Mouse (Mus musculus): Measurements from ENCODE around the gene Cst3. TPM values are rescaled to one million over a fixed set of nuclear protein-coding genes. Genes with fewer than 3 reads are reported as not detected.

Cst3 gene
- total RNA-seq, 1 experiment = 304 TPM

- Histone ChIP-seq H3K9ac (ENCODE audit: insufficient read depth, low read depth, low read length, poor library complexity, severe bottlenecking) (peak overlapping the region; percentile 55), H3K4me1 (ENCODE audit: control insufficient read depth in 2 of 2, insufficient read depth in 2 of 2, low read length in 2 of 2, poor library complexity in 1 of 2) (peaks cover 6 to 17% of the 10 kb centered on the region in 2 experiments; a peak in 3 of 4 replicates), H3K27ac (ENCODE audit: insufficient read depth, low read depth, low read length, poor library complexity, severe bottlenecking) (no peak overlapping the region), H3K36me3 (ENCODE audit: control insufficient read depth, insufficient read depth, low read length, poor library complexity, severe bottlenecking) (peaks cover 10% of the 10 kb centered on the region), H3K4me3 (ENCODE audit: insufficient read depth in 1 of 2, low read depth in 1 of 2, low read length in 2 of 2, poor library complexity in 1 of 2, severe bottlenecking in 1 of 2) (peak overlapping the region; percentile 72 to 91), H3K9me3 (ENCODE audit: control insufficient read depth, insufficient read depth, low read depth, low read length) (no peaks in the 10 kb centered on the region)
- DNase-seq (ENCODE audit: low read depth, low spot score) = no peak
- in situ Hi-C loops (cut with MboI; ENCODE audit: low sequenced_read_pairs in 2 of 2, unreplicated experiment in 2 of 2) = no loop called here
- no peak for TF ChIP-seq ZNF384 (IDR thresholded peaks at IDR 0.05; ENCODE audit: low read depth, low read length)
- no peak for TF ChIP-seq HCFC1 (IDR thresholded peaks at IDR 0.05; ENCODE audit: borderline replicate concordance, insufficient read depth, low read length)
- TF ChIP-seq CHD2 (IDR thresholded peaks at IDR 0.05; ENCODE audit: low read depth, low read length) = no peak
- TF ChIP-seq MAFK (IDR thresholded peaks at IDR 0.05; ENCODE audit: insufficient read depth, low read depth, low read length) = no peak
- TF ChIP-seq ZC3H11A (IDR thresholded peaks at IDR 0.05; ENCODE audit: borderline replicate concordance, low read depth, low read length) = no peak
Measured at GRCm38 (mm10) chr2:148874224-148874616, 1.3 kb downstream of the Cst3 start.

- TF ChIP-seq ZNF384 (IDR thresholded peaks at IDR 0.05; ENCODE audit: low read depth, low read length) (no peak), CHD2 (IDR thresholded peaks at IDR 0.05; ENCODE audit: low read depth, low read length) (no peak), MAFK (IDR thresholded peaks at IDR 0.05; ENCODE audit: insufficient read depth, low read depth, low read length) (no peak), HCFC1 (IDR thresholded peaks at IDR 0.05; ENCODE audit: borderline replicate concordance, insufficient read depth, low read length) (no peak), ZC3H11A (IDR thresholded peaks at IDR 0.05; ENCODE audit: borderline replicate concordance, low read depth, low read length) (no peak)
- Histone ChIP-seq H3K9me3 (ENCODE audit: control insufficient read depth, insufficient read depth, low read depth, low read length) (no peaks in the 10 kb centered on the region), H3K36me3 (ENCODE audit: control insufficient read depth, insufficient read depth, low read length, poor library complexity, severe bottlenecking) (peaks cover 10% of the 10 kb centered on the region), H3K4me3 (ENCODE audit: insufficient read depth in 1 of 2, low read depth in 1 of 2, low read length in 2 of 2, poor library complexity in 1 of 2, severe bottlenecking in 1 of 2) (no peak overlapping the region), H3K27ac (ENCODE audit: insufficient read depth, low read depth, low read length, poor library complexity, severe bottlenecking) (no peak overlapping the region), H3K9ac (ENCODE audit: insufficient read depth, low read depth, low read length, poor library complexity, severe bottlenecking) (no peak overlapping the region; the same call in 1 of the 2 replicates), H3K4me1 (ENCODE audit: control insufficient read depth in 2 of 2, insufficient read depth in 2 of 2, low read length in 2 of 2, poor library complexity in 1 of 2) (peaks cover 6 to 14% of the 10 kb centered on the region in 2 experiments; a peak in 3 of 4 replicates)
- DNase-seq (ENCODE audit: low read depth, low spot score) = no peak
- in situ Hi-C loops (cut with MboI; ENCODE audit: low sequenced_read_pairs in 2 of 2, unreplicated experiment in 2 of 2) = no loop called here
Measured at GRCm38 (mm10) chr2:148872860-148873259, 2.6 kb downstream of the Cst3 start.

GRCm38 (mm10) chr2:148870526-148870925, 5.0 kb downstream of the Cst3 start:
- no peak for TF ChIP-seq ZNF384 (IDR thresholded peaks at IDR 0.05; ENCODE audit: low read depth, low read length)
- no peak for TF ChIP-seq CHD2 (IDR thresholded peaks at IDR 0.05; ENCODE audit: low read depth, low read length)
- TF ChIP-seq ZC3H11A (IDR thresholded peaks at IDR 0.05; ENCODE audit: borderline replicate concordance, low read depth, low read length) = no peak
- TF ChIP-seq MAFK (IDR thresholded peaks at IDR 0.05; ENCODE audit: insufficient read depth, low read depth, low read length) = no peak
- no peak for TF ChIP-seq HCFC1 (IDR thresholded peaks at IDR 0.05; ENCODE audit: borderline replicate concordance, insufficient read depth, low read length)
- no peak for DNase-seq (ENCODE audit: low read depth, low spot score)
- Histone ChIP-seq H3K4me3 (ENCODE audit: insufficient read depth in 1 of 2, low read depth in 1 of 2, low read length in 2 of 2, poor library complexity in 1 of 2, severe bottlenecking in 1 of 2) (no peak overlapping the region), H3K4me1 (ENCODE audit: control insufficient read depth in 2 of 2, insufficient read depth in 2 of 2, low read length in 2 of 2, poor library complexity in 1 of 2) (peaks cover 2 to 5% of the 10 kb centered on the region in 2 experiments; a peak in 3 of 4 replicates), H3K9me3 (ENCODE audit: control insufficient read depth, insufficient read depth, low read depth, low read length) (no peaks in the 10 kb centered on the region), H3K9ac (ENCODE audit: insufficient read depth, low read depth, low read length, poor library complexity, severe bottlenecking) (no peak overlapping the region), H3K36me3 (ENCODE audit: control insufficient read depth, insufficient read depth, low read length, poor library complexity, severe bottlenecking) (peaks cover 10% of the 10 kb centered on the region), H3K27ac (ENCODE audit: insufficient read depth, low read depth, low read length, poor library complexity, severe bottlenecking) (no peak overlapping the region)
- in situ Hi-C loops (cut with MboI; ENCODE audit: low sequenced_read_pairs in 2 of 2, unreplicated experiment in 2 of 2) = no loop called here

- no peak overlapping the region for H3K27ac ChIP-seq (ENCODE audit: insufficient read depth, low read depth, low read length, poor library complexity, severe bottlenecking)
- peaks cover 2% of the 10 kb centered on the region in 2 experiments; a peak in 2 of 4 replicates for H3K4me1 ChIP-seq (ENCODE audit: control insufficient read depth in 2 of 2, insufficient read depth in 2 of 2, low read length in 2 of 2, poor library complexity in 1 of 2)
- H3K4me3 ChIP-seq (ENCODE audit: insufficient read depth in 1 of 2, low read depth in 1 of 2, low read length in 2 of 2, poor library complexity in 1 of 2, severe bottlenecking in 1 of 2) = no peak overlapping the region
- TF ChIP-seq ZNF384 (IDR thresholded peaks at IDR 0.05; ENCODE audit: low read depth, low read length) (no peak), HCFC1 (IDR thresholded peaks at IDR 0.05; ENCODE audit: borderline replicate concordance, insufficient read depth, low read length) (no peak), MAFK (IDR thresholded peaks at IDR 0.05; ENCODE audit: insufficient read depth, low read depth, low read length) (no peak), ZC3H11A (IDR thresholded peaks at IDR 0.05; ENCODE audit: borderline replicate concordance, low read depth, low read length) (no peak), CHD2 (IDR thresholded peaks at IDR 0.05; ENCODE audit: low read depth, low read length) (no peak)
- no peak for DNase-seq (ENCODE audit: low read depth, low spot score)
- H3K36me3 ChIP-seq (ENCODE audit: control insufficient read depth, insufficient read depth, low read length, poor library complexity, severe bottlenecking) = peaks cover 10% of the 10 kb centered on the region
- in situ Hi-C loops (cut with MboI; ENCODE audit: low sequenced_read_pairs in 2 of 2, unreplicated experiment in 2 of 2) = no loop called here
- H3K9ac ChIP-seq (ENCODE audit: insufficient read depth, low read depth, low read length, poor library complexity, severe bottlenecking) = no peak overlapping the region
- no peaks in the 10 kb centered on the region for H3K9me3 ChIP-seq (ENCODE audit: control insufficient read depth, insufficient read depth, low read depth, low read length)
Measured at GRCm38 (mm10) chr2:148868959-148869358, 6.5 kb downstream of the Cst3 start.

Measured in ES-E14 (cell line).